Mouse (Mus musculus) kidney, adult 2 months (tissue): ENCODE measurements around the gene Psph. TPM values are rescaled to one million over a fixed set of nuclear protein-coding genes. Genes with fewer than 3 reads are reported as not detected.
A peak's percentile ranks its signal among the peaks of the same experiment; 100 is the strongest.

ENCODE experiments used
- DNase-seq: peaks from one replicate; pipeline ENCODE4 v3.0.0; 2021
- H3K27ac ChIP-seq: fragments of 200-500 bp; 2 replicates; pipeline ENCODE4 v1.5.1; 2012; ENCODE audit warnings: low read depth, low read length, control low read depth, inconsistent platforms; ENCODE audit not compliant: insufficient read depth
- H3K27me3 ChIP-seq: fragments of 200-500 bp; replicated peaks from 2 replicates; pipeline ENCODE4 v1.6.1; 2012; ENCODE audit warnings: mild to moderate bottlenecking, moderate library complexity, low read length, inconsistent platforms; ENCODE audit not compliant: control insufficient read depth, insufficient read depth
- H3K36me3 ChIP-seq: fragments of 200-500 bp; 2 replicates; pipeline ENCODE4 v1.6.1; 2012; ENCODE audit warnings: mild to moderate bottlenecking, moderate library complexity, low read length, inconsistent platforms; ENCODE audit not compliant: control insufficient read depth, insufficient read depth
- H3K4me1 ChIP-seq: fragments of 200-500 bp; 2 replicates; pipeline ENCODE4 v1.6.1; 2011; ENCODE audit warnings: low read length; ENCODE audit not compliant: control insufficient read depth, insufficient read depth
- H3K4me3 ChIP-seq: fragments of 200-500 bp; 2 replicates; pipeline ENCODE4 v1.5.1; 2011; ENCODE audit warnings: mild to moderate bottlenecking, low read depth, low read length, control low read depth; ENCODE audit not compliant: insufficient read depth
- CTCF ChIP-seq: fragments of 200-500 bp; conservative IDR thresholded peaks from 2 replicates; pipeline ENCODE4 v1.5.1; 2011; ENCODE audit warnings: low read depth, mild to moderate bottlenecking, control low read depth, low read length, moderate library complexity, mixed read lengths; ENCODE audit not compliant: insufficient read depth, insufficient read length
- POLR2A ChIP-seq: fragments of 200-500 bp; IDR thresholded peaks from one replicate; pipeline ENCODE4 v1.6.1; 2011; ENCODE audit warnings: low read depth, low read length, control low read depth
- WGBS: fragments of 180-500 bp; shearing (Covaris S2); methylation state at CpG from one replicate; pipeline ENCODE4 v1.1.7; 2018; 5-methylcytosine and 5-hydroxymethylcytosine counted together
- polyA plus RNA-seq: library from polyadenylated mRNA; depleted of rRNA; stranded (reverse); fragments of >200 nt; gene quantifications from 2 replicates; pipeline ENCODE4 v1.2.3, GENCODE M21; 2012; rRNA removed

Gene Psph
- polyA plus RNA-seq, 1 experiment = 37.6 TPM

GRCm38 (mm10) chr5:129720176-129720575, 67.1 kb downstream of the Psph start:
- H3K36me3 ChIP-seq = peaks cover 2% of the 10 kb centered on the region
- no peak overlapping the region for H3K4me3 ChIP-seq
- WGBS = 78% methylated on average over 3 of the region's 3 CpGs
- no peak for DNase-seq
- H3K27me3 ChIP-seq = no peaks in the 10 kb centered on the region
- TF ChIP-seq POLR2A = no peak
- 0 out of 2 replicates have a peak, but pooled peaks have one; percentile 6 for TF ChIP-seq CTCF
- no peaks in the 10 kb centered on the region; the same call in 1 of the 2 replicates for H3K4me1 ChIP-seq
- H3K27ac ChIP-seq = no peak overlapping the region

GRCm38 (mm10) chr5:129717016-129717415, 70.2 kb downstream of the Psph start:
- Histone ChIP-seq H3K4me3 (no peak overlapping the region), H3K36me3 (peaks cover 2% of the 10 kb centered on the region), H3K4me1 (no peaks in the 10 kb centered on the region; the same call in 1 of the 2 replicates), H3K27me3 (no peaks in the 10 kb centered on the region), H3K27ac (no peak overlapping the region)
- DNase-seq = no peak
- WGBS = 61% methylated on average over 9 of the region's 9 CpGs
- no peak for TF ChIP-seq CTCF
- no peak for TF ChIP-seq POLR2A

Other genes starting within 250 kb of the Psph start
- 1.6 and 2.5 TPM in 2 replicates for gene Mmp17, start 203.3 kb downstream of the Psph start, polyA plus RNA-seq
- 2.0 and 2.2 TPM in 2 replicates for gene Zfp11, start 117.3 kb downstream of the Psph start, polyA plus RNA-seq
- gene Sept14, start 78.9 kb downstream of the Psph start, polyA plus RNA-seq = not detected in 2 replicates
- 91.8 and 128 TPM in 2 replicates for gene Mrps17, start 72.0 kb downstream of the Psph start, polyA plus RNA-seq
- 77.0 and 89.8 TPM in 2 replicates for gene Nipsnap2, start 62.4 kb downstream of the Psph start, polyA plus RNA-seq
- 19.5 and 20.7 TPM in 2 replicates for gene Sumf2, start 59.5 kb upstream of the Psph start, polyA plus RNA-seq
- 1,042 and 1,503 TPM in 2 replicates for gene Chchd2, start 100.0 kb upstream of the Psph start, polyA plus RNA-seq
- 0.54 and 0.61 TPM in 2 replicates for gene Zbed5, start 108.3 kb upstream of the Psph start, polyA plus RNA-seq
- 3.2 and 3.7 TPM in 2 replicates for gene Phkg1, start 111.1 kb upstream of the Psph start, polyA plus RNA-seq
- gene Nupr1l, start 121.1 kb upstream of the Psph start, polyA plus RNA-seq = 5.7 and 7.4 TPM in 2 replicates
- 14.8 and 19.3 TPM in 2 replicates for gene Vkorc1l1, start 154.5 kb upstream of the Psph start, polyA plus RNA-seq
- gene Gusb, start 215.6 kb upstream of the Psph start, polyA plus RNA-seq = 26.0 and 26.5 TPM in 2 replicates
- gene Asl, start 241.8 kb upstream of the Psph start, polyA plus RNA-seq = 440 and 469 TPM in 2 replicates
- 14.4 and 19.3 TPM in 2 replicates for gene Crcp, start 241.8 kb upstream of the Psph start, polyA plus RNA-seq